Mouse (Mus musculus) intestine, embryonic 15.5 days (tissue): Measurements from ENCODE around the gene Wdr73. TPM values are rescaled to one million over a fixed set of nuclear protein-coding genes. Genes with fewer than 3 reads are reported as not detected.

ENCODE experiments used
- ATAC-seq: fragments of 200-750 bp; cut with Nextera tagmentation; 2 replicates; pipeline ENCODE4 v1.8.0; 2017; ENCODE audit warnings: moderate TSS enrichment, moderate library complexity
- H3K27ac ChIP-seq: fragments of 300-500 bp; sonication (generic); 2 replicates; pipeline ENCODE4 v1.5.1; 2015; ENCODE audit warnings: mild to moderate bottlenecking, inconsistent platforms
- H3K27me3 ChIP-seq: fragments of 300-500 bp; sonication (generic); replicated peaks from 2 replicates; pipeline ENCODE4 v1.6.1; 2015; ENCODE audit warnings: inconsistent platforms
- H3K36me3 ChIP-seq: fragments of 300-500 bp; sonication (generic); 2 replicates; pipeline ENCODE4 v1.6.1; 2015; ENCODE audit warnings: inconsistent platforms
- H3K4me1 ChIP-seq: fragments of 300-500 bp; sonication (generic); replicated peaks from 2 replicates; pipeline ENCODE4 v1.6.1; 2015; ENCODE audit warnings: inconsistent platforms
- H3K4me2 ChIP-seq: fragments of 300-500 bp; sonication (generic); replicated peaks from 2 replicates; pipeline ENCODE4 v1.6.1; 2015; ENCODE audit warnings: mild to moderate bottlenecking, inconsistent platforms
- H3K4me3 ChIP-seq: fragments of 300-500 bp; sonication (generic); replicated peaks from 2 replicates; pipeline ENCODE4 v1.5.1; 2015; ENCODE audit warnings: inconsistent platforms
- H3K9ac ChIP-seq: fragments of 300-500 bp; sonication (generic); 2 replicates; pipeline ENCODE4 v1.6.1; 2015; ENCODE audit warnings: inconsistent platforms
- H3K9me3 ChIP-seq: fragments of 300-500 bp; sonication (generic); 2 replicates; pipeline ENCODE4 v1.6.1; 2016; ENCODE audit warnings: inconsistent platforms
- WGBS: fragments of 180-500 bp; shearing (Covaris S2); methylation state at CpG from one replicate; pipeline ENCODE4 v1.1.7; 2015; 5-methylcytosine and 5-hydroxymethylcytosine counted together
- polyA plus RNA-seq: library from polyadenylated mRNA; unstranded; fragments of >200 nt; fragmentation: Nextera tagmentation; extraction: Ambion mirVana; gene quantifications from 2 replicates; pipeline ENCODE4 v1.2.1, GENCODE M21; 2015

Wdr73 gene
- polyA plus RNA-seq, 1 experiment from 2014 or later: 32.8 TPM

GRCm38 (mm10) chr7:80846280-80846678, 54.8 kb downstream of the Wdr73 start:
- H3K27me3 ChIP-seq: no peaks in the 10 kb centered on the region
- ATAC-seq: no peak
- H3K9ac ChIP-seq: no peak overlapping the region

DNA sequence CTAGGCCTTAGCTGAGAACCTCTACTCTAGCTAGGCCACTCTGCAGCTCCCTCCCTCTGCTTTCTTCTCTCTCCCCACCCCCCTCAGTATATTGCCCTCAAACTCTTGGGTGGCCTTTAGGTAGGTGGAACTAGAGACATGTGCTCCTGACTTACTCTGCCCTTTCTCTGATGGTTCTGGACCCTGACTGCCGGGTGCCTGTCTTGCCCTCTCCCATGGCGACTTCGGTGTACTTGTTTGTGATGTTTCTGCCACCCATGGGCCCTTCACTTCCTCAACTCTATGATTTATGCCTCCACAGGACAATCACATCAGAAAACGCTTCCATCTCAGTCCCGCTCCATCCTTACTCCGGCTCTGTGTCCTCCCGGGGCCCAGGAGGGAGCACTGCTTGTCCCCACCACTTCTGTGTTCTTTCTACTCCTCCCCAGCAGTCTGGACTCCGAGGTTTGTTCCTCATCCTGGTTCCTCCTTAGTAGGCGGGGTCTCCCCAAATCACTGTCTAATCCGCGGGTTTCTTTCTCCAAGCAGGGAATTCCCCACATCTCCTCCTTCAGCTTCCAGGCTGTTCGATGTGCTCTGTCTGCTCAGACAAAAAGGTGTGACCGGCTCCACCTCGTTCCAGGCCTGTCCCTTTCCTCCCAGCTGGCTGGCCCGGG, 55.3 kb downstream of the Wdr73 start:
- no peak for ATAC-seq
- WGBS: 69% methylated on average over 15 of the region's 15 CpGs
- no peak overlapping the region for H3K9ac ChIP-seq

More at GRCm38 (mm10) chr7:80846280-80846678, 54.8 kb downstream of the Wdr73 start:
- Histone ChIP-seq H3K27ac (no peak overlapping the region), H3K4me3 (no peak overlapping the region), H3K36me3 (no peaks in the 10 kb centered on the region), H3K9me3 (no peaks in the 10 kb centered on the region), H3K4me2 (no peak overlapping the region), H3K4me1 (no peaks in the 10 kb centered on the region)
- 86% methylated on average over 10 of the region's 10 CpGs for WGBS

DNA sequence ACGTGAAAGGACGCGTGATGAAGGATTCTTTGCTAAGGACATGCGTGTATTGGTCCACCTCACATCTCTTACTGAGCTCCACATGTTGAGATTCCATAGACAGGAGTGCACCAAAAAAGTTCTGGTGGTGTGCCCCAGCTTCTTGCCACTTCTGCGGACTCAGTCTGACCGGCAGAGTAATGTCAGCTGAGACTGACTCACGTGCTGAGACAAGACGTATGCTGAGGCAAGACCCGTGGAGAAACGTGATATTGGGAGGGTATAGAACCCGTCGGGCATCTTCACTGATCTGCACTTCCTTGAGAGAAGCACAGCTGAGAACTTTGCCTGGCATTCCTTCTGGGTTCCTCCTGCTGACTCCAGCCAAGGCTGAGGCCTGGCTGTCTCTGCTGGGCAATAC, 56.4 kb downstream of the Wdr73 start:
- Histone ChIP-seq H3K27ac (no peak overlapping the region), H3K4me2 (no peak overlapping the region), H3K4me1 (peaks cover 9% of the 10 kb centered on the region), H3K36me3 (no peaks in the 10 kb centered on the region), H3K9ac (no peak overlapping the region), H3K9me3 (no peaks in the 10 kb centered on the region), H3K27me3 (no peaks in the 10 kb centered on the region), H3K4me3 (no peak overlapping the region)
- WGBS: 95% methylated on average over 12 of the region's 12 CpGs
- ATAC-seq: no peak

More for the DNA sequence above, 55.3 kb downstream of the Wdr73 start:
- Histone ChIP-seq H3K36me3 (no peaks in the 10 kb centered on the region), H3K9me3 (no peaks in the 10 kb centered on the region), H3K27ac (no peak overlapping the region), H3K4me3 (no peak overlapping the region), H3K27me3 (no peaks in the 10 kb centered on the region), H3K4me2 (no peak overlapping the region), H3K4me1 (peaks cover 5% of the 10 kb centered on the region)

DNA sequence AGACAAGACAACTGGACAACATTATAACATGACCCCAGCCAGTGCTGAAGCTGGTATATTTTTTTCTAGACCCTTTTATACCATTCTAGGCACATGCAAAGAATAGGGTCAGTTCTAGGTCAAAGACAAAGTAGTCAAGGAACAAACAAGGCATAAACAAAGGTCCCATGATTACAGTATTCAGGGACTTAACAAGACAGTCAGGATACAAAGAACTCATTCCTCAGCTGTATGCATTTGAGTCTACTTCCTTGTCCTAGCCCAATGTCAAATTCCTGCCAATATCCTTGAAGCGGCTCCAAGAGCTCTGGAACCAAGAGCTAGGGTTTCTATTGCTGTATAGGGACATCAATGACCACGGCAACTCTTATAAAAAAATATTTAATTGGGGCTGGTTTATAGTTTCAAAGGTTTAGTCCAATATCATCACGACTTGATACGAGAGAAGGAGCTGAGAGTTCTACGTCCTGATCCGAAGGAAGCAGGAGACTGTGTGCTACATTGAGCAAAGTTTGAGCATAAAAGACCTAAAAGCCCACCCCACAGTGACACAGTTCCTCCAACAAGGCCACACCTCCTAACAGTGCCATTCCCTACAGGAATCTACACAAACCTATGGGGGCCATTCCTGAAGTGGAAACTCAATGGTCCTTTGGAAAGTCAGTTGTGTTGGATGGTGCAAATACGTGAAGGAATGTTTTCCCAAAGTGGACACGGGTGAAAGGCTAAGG, 57.0 kb downstream of the Wdr73 start:
- 93% methylated on average over 8 of the region's 8 CpGs for WGBS
- ATAC-seq: no peak

DNA sequence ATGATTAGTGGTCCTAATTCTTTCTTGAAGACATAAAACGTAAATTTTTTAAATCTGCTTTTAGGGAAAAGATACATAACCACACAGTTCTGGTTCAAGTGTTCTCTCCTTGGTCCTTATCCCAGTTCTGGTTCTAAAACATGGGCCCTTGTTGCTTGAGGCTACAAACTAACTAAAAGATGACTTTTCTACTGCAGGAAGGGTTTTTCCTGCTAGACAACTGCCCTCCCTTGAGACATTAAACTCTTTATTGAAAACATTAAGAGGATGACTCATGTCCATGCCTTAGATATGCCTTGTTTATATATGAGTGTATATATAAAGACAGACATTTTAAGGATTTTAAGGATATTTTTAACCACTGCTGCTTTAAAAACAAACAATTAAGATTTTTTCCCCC, 57.9 kb downstream of the Wdr73 start:
- H3K9ac ChIP-seq: no peak overlapping the region
- H3K9me3 ChIP-seq: no peaks in the 10 kb centered on the region
- H3K27me3 ChIP-seq: no peaks in the 10 kb centered on the region
- no peak overlapping the region for H3K27ac ChIP-seq
- ATAC-seq: no peak
- no peak overlapping the region for H3K4me2 ChIP-seq
- no peaks in the 10 kb centered on the region for H3K36me3 ChIP-seq
- 80% methylated on average over 1 of the region's 1 CpGs for WGBS
- H3K4me1 ChIP-seq: peaks cover 9% of the 10 kb centered on the region
- H3K4me3 ChIP-seq: no peak overlapping the region

More for the DNA sequence above, 57.0 kb downstream of the Wdr73 start:
- Histone ChIP-seq H3K9me3 (no peaks in the 10 kb centered on the region), H3K36me3 (no peaks in the 10 kb centered on the region), H3K27ac (no peak overlapping the region), H3K4me3 (no peak overlapping the region), H3K4me2 (no peak overlapping the region), H3K9ac (no peak overlapping the region), H3K4me1 (peaks cover 9% of the 10 kb centered on the region), H3K27me3 (no peaks in the 10 kb centered on the region)

DNA sequence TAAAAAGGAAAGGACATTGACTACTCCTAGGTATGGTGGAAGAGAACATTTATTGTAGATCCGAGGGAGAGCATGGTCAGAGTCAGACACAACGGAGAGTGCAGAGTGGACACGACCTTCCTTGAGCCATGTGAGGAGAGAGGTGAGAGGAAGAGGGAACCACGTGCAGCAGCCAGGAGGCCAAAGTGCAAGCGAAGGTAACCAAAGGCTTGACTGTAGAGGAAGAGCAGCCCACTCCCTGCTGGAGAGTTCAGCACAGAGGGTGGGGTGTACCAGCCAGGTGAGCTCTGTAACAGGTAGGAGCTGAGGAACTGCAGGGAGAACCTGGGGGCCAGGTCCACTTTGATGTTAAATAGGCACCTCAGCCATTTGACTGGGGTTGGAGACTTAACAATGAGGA, 58.9 kb downstream of the Wdr73 start:
- H3K4me3 ChIP-seq: no peak overlapping the region
- H3K4me2 ChIP-seq: 0 out of 2 replicates have a peak overlapping the region, but pooled peaks have one; percentile 6
- H3K36me3 ChIP-seq: no peaks in the 10 kb centered on the region
- 57% methylated on average over 5 of the region's 5 CpGs for WGBS
- H3K27ac ChIP-seq: no peak overlapping the region
- peaks cover 9% of the 10 kb centered on the region for H3K4me1 ChIP-seq
- no peaks in the 10 kb centered on the region for H3K27me3 ChIP-seq
- H3K9ac ChIP-seq: no peak overlapping the region
- ATAC-seq: peak; percentile 72
- H3K9me3 ChIP-seq: no peaks in the 10 kb centered on the region

DNA sequence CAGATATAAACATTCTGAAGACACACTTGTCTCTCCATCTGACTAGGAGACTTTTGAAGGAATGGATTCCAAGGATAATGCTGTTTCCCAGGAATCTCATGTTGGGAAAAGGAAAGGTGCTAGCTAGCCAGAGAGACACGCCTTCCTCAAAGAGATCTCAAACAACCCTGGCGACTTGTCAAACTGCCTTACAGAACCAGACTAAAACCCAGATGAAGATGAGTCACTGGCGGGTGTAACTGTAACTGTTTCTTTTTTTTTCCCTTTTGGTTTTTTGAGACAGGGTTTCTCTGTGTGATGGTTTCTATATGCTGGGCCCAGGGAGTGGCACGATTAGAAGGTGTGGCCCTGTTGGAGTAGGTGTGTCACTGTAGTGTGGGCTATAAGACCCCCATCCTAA, 60.1 kb downstream of the Wdr73 start:
- no peak overlapping the region for H3K4me3 ChIP-seq
- no peaks in the 10 kb centered on the region for H3K9me3 ChIP-seq
- no peak overlapping the region for H3K4me2 ChIP-seq
- H3K27me3 ChIP-seq: no peaks in the 10 kb centered on the region
- no peak overlapping the region for H3K9ac ChIP-seq
- no peak for ATAC-seq
- WGBS: 55% methylated on average over 4 of the region's 4 CpGs
- H3K36me3 ChIP-seq: no peaks in the 10 kb centered on the region
- H3K27ac ChIP-seq: no peak overlapping the region
- H3K4me1 ChIP-seq: peaks cover 9% of the 10 kb centered on the region

Other genes with a start within 250 kb of the Wdr73 start
- gene Crtc3, start 212.4 kb downstream of the Wdr73 start, polyA plus RNA-seq: 15.5 and 15.8 TPM in 2 replicates
- 72.9 and 76.2 TPM in 2 replicates for gene Iqgap1, start 75.3 kb downstream of the Wdr73 start, polyA plus RNA-seq
- gene Zscan2, start 40.3 kb downstream of the Wdr73 start, polyA plus RNA-seq: 1.1 and 1.6 TPM in 2 replicates
- 4.5 and 4.6 TPM in 2 replicates for gene Nmb, start 3.8 kb upstream of the Wdr73 start, polyA plus RNA-seq
- gene Sec11a, start 46.5 kb upstream of the Wdr73 start, polyA plus RNA-seq: 246 and 254 TPM in 2 replicates
- 9.8 and 10.7 TPM in 2 replicates for gene Zfp592, start 92.4 kb upstream of the Wdr73 start, polyA plus RNA-seq
- gene Alpk3, start 156.3 kb upstream of the Wdr73 start, polyA plus RNA-seq: 4.0 and 5.2 TPM in 2 replicates
- 5.1 and 6.9 TPM in 2 replicates for gene Slc28a1, start 213.5 kb upstream of the Wdr73 start, polyA plus RNA-seq